Mouse (Mus musculus) lung, postnatal 0 days (tissue): ENCODE measurements around the gene Gm20388.

ENCODE experiments used
- CTCF ChIP-seq: IDR thresholded peaks from 2 replicates; pipeline ENCODE4 v1.5.1; 2016; ENCODE audit warnings: antibody characterized with exemption, mild to moderate bottlenecking
- EP300 ChIP-seq: IDR thresholded peaks from 2 replicates; pipeline ENCODE4 v1.6.1; 2016; ENCODE audit warnings: antibody characterized with exemption, mild to moderate bottlenecking, control low read depth

GRCm38 (mm10) chr8:122901892-122902515 is 2991.4 kb downstream of the Gm20388 start:
- no peak for TF ChIP-seq EP300
- TF ChIP-seq CTCF, result no peak
